Mouse (Mus musculus): ENCODE data around the gene Tmem254a. TPM values are rescaled to one million over a fixed set of nuclear protein-coding genes. Genes with fewer than 3 reads are reported as not detected.

Tmem254a gene
- 11.7 TPM for polyA plus RNA-seq (2017; shearing (Covaris generic))

GRCm38 (mm10) chr14:25927562-25927881 lies at the start of gene Tmem254a:
Gene Tmem254a (minus strand): TSS chr14:25927672.

GRCm38 (mm10) chr14:25938004-25938403 lies 10.5 kb upstream of the Tmem254a start, which contains the start of gene Cphx1:
Gene Cphx1 (plus strand): TSS chr14:25938304.

GRCm38 (mm10) chr14:25903000-25903399 lies 24.5 kb downstream of the Tmem254a start, which contains the start of gene Plac9a:
Gene Plac9a (minus strand): TSS chr14:25903100.

Other genes with a start within 250 kb of the Tmem254a start
- 15.2 TPM for gene Ppif, start 233.5 kb downstream of the Tmem254a start, polyA plus RNA-seq (2017; shearing (Covaris generic))
- gene Zcchc24, start 158.6 kb downstream of the Tmem254a start, polyA plus RNA-seq (2017; shearing (Covaris generic)) = 0.39 TPM
- gene Anxa11, start 85.5 kb downstream of the Tmem254a start, polyA plus RNA-seq (2017; shearing (Covaris generic)) = 60.5 TPM
- gene Plac9a, start 24.6 kb downstream of the Tmem254a start, polyA plus RNA-seq (2017; shearing (Covaris generic)) = not detected
- not detected for gene Cphx1, start 10.6 kb upstream of the Tmem254a start, polyA plus RNA-seq (2017; shearing (Covaris generic))
- gene Duxbl1, start 50.9 kb upstream of the Tmem254a start, polyA plus RNA-seq (2017; shearing (Covaris generic)) = not detected
- gene Gm9780, start 115.0 kb upstream of the Tmem254a start, polyA plus RNA-seq (2017; shearing (Covaris generic)) = not detected
- gene Tmem254c, start 139.7 kb upstream of the Tmem254a start, polyA plus RNA-seq (2017; shearing (Covaris generic)) = 236 TPM
- not detected for gene Cphx2, start 153.8 kb upstream of the Tmem254a start, polyA plus RNA-seq (2017; shearing (Covaris generic))
- gene Cphx3, start 154.6 kb upstream of the Tmem254a start, polyA plus RNA-seq (2017; shearing (Covaris generic)) = not detected
- not detected for gene Duxbl2, start 190.7 kb upstream of the Tmem254a start, polyA plus RNA-seq (2017; shearing (Covaris generic))